Mouse (Mus musculus) heart, postnatal 14 days (tissue): ENCODE measurements around the gene Btbd9. TPM values are rescaled to one million over a fixed set of nuclear protein-coding genes. Genes with fewer than 3 reads are reported as not detected.

Experiments used
- DNase-seq, 2 experiments: peaks; one replicate each; pipeline ENCODE4 v3.0.0; 2021 to 2022
- intact Hi-C: fragments of 180-260 bp; cut with DNase I; formaldehyde crosslinking; loops from one replicate; pipeline ENCODE4 v1.15.1; 2025
- total RNA-seq, 2 experiments: library from RNA; stranded (reverse); gene quantifications; 2 replicates each; pipeline ENCODE4 v1.2.3; 2021

Gene Btbd9
- total RNA-seq, 2 experiments from 2014 or later = 20.9 to 22.4 TPM

DNA sequence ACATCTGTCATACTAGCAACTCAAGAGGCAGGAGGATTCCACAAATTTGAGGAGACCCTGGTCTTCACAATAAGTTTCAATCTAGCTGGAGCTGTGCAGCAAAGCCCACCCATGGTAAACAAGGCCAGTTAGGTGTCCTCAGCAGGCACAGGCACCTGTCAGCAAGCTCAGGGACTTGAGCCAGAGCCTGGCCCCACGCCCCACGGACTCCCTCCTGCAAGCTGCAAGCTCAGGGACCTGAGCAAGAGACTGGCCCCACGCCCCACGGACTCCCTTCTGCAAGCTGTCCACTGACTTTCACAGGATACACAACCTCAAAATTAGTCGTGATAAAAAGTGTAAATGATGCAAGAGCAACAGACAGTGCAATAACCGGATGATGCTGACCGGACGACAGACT is 307.8 kb downstream of the Btbd9 start:
- intact Hi-C loops = no loop called here
- no peak for DNase-seq

DNA sequence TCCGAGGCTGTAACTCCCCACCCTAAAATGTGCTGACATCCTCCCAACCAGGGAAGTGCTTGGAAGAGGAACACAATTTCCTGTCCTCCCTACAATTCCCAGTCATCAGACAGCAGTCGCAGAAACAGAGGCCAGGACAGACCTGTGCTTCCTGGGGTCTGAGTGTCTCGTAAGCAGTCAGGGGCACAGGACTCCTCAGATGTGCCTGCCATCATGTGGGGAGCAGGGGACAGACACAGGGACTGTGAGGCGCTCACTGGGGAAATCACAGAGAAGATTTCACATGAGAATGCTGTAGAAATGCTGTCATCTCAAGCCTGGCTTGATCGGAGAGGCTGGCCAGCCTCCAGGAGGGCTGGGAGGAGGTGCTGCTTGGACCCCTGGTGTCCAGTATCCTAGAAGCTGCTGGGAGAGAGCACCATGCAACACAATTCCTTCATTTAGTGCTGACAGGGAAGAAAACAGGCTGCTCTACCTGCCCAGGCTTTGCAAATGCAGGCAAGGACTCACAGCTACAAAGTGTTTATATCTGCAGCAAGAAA is 308.8 kb downstream of the Btbd9 start:
- DNase-seq = peak; percentile 32 to 34
- intact Hi-C loops = no loop called here

DNA sequence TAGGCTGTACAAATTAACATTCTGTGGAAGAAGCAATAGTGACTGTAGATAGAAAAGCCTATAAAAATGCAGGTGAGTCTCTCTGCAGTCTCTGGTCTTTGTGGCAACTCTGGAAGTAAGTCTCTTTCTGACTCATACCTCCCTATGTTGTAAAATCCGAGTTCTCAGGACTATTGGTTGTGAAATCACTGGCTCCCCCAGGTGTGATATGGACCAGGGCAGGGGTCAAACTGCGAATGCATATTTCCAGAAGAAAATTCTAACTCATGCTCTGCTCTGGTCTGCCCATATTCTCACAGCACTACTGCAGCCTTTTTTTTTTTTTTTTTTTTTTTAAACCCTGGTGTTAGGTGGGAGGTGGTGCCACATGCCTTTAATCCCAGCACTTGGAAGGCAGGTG is 312.8 kb downstream of the Btbd9 start:
- no peak for DNase-seq

DNA sequence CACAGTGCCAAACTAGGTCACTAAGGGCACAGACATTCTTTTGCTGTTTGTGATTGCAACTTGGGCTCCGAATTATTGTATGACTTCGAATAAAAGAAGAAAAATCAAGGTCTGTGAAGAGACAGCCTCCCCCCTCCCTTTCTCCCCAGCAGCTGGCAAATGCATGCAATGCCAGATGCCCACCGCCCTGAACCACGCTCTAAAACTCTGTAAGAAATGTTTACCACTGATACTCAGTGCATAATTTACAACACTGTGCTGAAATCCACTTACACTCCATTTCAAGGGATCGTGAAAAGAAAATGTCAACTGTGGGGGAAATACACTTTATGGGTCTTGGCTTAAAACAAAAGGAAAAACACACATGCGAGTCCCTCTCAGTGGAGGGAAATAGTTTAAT is 313.3 kb downstream of the Btbd9 start:
- intact Hi-C loops = no loop called here

More for the DNA sequence above, 312.8 kb downstream of the Btbd9 start:
- intact Hi-C loops = no loop called here

DNA sequence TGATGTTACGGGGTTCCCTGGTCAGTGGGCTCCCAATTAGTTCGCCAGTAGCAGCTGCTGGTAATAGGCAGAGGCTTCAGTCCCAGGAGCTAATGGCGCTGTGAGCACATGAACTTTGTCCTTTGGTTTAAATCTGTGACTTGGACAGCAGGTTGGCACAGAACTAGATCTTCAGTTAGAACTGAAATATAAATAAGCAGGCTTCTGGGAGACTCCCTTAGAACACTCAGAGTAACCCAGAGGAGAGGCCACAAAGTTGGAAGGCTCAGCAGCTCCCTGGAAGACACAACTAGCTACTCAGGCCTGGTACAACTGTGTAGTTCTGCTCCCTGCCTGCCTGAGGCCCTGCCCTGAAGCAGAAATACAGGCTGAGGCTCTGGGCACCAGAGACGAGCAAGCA is 313.8 kb downstream of the Btbd9 start:
- no peak for DNase-seq
- intact Hi-C loops = no loop called here

More for the DNA sequence above, 313.3 kb downstream of the Btbd9 start:
- no peak for DNase-seq

DNA sequence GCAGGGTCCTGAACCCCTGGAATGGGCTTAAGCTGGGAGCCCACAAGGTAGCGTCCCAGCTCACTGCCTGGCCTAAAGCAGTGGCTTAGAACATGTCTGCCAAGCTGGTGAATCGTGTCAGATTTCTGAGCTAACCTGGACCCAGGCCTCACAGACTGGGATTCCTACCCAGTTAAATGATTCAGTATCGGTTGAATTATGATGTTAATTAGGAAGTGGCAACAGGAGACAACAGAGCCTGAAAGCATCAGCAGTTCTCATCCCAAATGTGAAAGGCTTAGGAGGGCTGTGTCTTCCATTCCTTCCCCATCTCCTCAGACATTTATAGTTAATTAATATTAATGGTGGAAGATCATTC is 314.3 kb downstream of the Btbd9 start:
- intact Hi-C loops = no loop called here
- no peak for DNase-seq

DNA sequence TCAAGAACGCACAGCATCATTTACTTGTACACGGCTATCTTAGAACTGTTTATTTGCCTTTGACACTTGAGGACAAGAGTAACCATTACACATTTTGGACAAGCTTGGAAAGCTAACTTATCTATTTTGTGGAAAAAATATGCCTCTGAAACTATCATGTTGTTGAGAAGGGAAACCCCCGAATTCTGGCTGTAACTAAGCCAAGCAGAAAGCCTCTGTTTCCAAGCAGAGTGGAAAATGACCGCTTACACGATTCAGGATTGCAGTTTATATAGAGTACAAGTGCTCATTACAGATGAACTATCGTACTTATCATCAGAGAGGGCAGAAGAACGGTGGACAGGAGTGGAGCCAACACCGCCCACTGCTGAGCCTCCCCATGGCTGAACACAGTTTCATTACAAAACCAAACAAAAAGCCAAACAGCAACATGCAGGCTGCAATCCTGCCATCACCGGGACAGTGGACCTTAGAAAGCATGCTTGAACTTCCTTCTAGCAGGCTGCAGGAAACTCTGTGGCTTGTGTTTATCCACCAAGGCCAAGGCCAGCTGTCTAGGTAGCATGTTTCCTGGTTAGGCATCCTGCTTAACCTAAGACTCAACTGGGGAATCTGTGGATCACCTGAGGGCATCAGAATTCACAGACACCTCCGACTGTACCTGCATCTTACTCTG is 314.8 kb downstream of the Btbd9 start:
- intact Hi-C loops = no loop called here
- no peak for DNase-seq

DNA sequence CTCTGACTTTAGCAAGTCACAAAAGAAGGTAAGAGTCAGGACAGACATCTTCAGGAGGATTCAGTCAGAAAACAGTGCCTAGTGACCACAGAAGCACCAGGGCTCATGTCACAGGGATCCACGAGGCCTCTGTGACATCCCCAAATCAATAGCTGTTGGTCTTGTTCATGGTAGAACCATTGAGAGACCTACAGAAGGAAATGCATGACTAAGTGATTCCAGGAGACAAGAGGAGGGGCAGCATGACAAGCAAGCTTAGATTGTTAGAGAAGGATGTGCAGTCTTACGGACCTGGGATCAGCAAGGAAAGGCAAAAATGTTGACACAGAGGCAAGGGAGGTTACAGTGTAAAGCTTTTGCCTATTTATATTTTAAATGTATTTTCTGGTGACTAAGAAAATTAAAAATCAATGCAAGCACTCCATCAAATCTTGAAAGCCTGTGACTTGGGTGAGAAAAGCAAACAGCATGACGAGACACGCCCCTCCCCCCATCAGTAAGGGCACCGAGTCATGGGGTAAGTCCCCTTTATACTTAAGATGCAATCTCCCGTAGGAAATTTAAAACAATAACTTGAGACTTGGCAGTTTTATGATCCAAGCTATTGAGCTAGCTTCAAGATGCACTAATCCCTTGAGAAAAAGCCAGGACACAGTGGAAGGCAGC is 315.5 kb downstream of the Btbd9 start:
- intact Hi-C loops = no loop called here
- DNase-seq = no peak

DNA sequence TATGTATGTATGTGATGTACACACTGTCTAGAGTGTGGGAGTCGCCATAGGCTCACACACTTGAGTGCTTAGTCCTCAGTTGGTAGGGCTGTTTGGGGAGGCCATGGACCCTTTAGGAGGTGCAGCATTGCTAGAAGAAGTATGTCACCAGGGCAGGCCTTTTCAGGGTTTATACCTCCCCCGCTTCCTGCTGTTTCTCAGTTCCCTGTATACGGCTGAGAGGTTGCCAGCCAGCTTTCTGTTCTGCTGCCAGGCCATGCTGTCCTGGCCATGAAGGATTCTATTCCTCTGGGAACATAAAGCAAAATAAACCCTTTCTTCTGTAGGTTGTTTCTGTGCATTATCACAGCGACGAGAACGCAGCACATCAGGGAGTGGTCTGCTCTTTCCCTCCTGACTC is 316.4 kb downstream of the Btbd9 start:
- DNase-seq = no peak
- intact Hi-C loops = loop anchor here (10.0 kb wide), 1 partner anchor 285 kb away; the partner anchor contains the start of gene Mdga1

DNA sequence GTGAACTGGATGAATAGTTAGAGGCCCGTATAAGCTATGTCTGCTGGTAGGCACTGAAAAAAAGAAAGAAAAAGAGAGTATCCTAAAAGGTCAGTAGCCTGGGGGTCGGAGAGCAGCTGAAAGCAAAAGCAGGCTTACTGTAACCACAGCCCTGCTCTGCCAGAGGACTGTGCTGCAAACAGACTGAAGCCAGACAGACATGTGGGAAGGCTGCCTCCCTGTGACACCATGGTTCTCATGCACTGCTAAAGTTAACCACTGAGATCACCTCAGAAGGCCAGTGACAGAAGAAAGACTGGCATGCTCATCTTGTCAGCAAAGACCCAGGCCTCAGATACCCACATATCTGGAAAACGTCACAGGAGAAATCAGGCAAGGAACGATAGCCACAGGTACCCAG is 317.8 kb downstream of the Btbd9 start:
- DNase-seq = peak; percentile 21 to 33
- intact Hi-C loops = loop anchor here (10.0 kb wide), 1 partner anchor 284 kb away; the partner anchor contains the start of gene Mdga1

DNA sequence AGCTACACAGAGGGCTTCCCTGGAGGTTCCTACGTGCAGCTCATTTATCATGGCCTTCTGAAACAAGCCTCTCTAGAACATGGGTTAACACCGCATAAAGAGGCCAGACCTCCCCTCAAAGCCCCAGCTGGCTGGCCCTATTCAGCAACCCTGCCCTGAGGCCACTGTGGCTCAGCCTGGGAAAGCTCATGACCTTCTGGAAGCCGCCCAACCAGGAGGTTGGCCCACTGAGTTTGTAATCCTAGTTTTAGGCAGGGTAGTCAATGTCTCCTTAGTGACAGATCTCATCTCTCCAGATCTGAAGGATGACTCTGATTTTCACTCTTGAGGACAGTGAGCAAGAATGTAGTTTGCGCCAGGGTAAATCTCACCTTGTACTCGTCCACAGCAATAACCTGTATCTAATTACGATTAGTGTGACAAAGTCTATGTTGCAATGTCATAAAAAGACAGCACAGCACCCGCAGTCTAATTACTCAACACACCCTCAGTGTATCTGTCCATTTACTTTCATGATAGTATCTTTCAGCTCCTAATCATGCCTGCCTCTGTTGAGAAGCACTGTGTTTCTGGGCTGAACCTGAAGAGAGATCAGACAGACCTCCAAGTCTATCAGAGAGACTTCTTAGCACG is 320.2 kb downstream of the Btbd9 start:
- no peak for DNase-seq
- intact Hi-C loops = loop anchor here (10.0 kb wide), 1 partner anchor 281 kb away; the partner anchor contains the start of gene Mdga1

DNA sequence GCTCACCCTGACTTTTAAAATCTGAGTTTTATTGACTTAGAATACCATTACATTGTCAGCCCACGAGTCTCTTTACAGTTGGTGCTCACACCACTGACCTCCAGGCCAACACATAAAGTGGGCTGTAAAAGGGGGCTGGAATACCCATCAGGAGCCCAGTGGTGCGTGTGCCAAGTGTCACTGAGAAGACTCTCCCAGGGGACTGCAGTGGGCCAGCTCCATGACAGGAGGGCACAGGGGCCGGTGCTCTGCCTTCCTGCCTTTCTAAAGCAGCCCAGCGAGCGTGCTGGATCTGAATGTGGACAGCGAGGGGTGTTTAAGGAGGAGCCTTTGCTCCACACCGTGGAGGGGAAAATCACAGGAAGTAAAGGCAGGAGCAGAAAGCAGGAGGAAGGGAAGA is 322.4 kb downstream of the Btbd9 start:
- DNase-seq = no peak
- intact Hi-C loops = loop anchor here (10.0 kb wide), 1 partner anchor 279 kb away; the partner anchor contains the start of gene Mdga1

DNA sequence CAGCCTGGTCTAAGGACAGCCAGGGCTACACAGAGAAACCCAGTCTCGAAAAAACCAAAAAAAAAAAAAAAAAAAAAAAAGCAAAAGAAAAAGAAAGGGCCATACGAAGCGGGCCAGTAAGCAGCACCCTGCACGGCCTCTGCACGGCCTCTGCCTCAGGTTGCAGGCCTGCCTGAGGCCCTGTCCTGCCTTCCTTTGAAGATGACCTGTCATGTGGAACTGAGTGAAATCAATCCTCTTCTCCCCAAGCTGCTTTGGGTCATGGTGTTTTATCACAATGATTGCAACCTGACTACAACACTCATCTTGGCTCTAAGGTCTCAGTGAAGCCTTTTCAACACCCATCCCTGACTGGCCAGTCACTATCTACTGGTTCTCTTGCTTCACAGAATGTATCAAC is 323.3 kb downstream of the Btbd9 start:
- intact Hi-C loops = loop anchor here (10.0 kb wide), 1 partner anchor 278 kb away; the partner anchor contains the start of gene Mdga1
- DNase-seq = no peak

DNA sequence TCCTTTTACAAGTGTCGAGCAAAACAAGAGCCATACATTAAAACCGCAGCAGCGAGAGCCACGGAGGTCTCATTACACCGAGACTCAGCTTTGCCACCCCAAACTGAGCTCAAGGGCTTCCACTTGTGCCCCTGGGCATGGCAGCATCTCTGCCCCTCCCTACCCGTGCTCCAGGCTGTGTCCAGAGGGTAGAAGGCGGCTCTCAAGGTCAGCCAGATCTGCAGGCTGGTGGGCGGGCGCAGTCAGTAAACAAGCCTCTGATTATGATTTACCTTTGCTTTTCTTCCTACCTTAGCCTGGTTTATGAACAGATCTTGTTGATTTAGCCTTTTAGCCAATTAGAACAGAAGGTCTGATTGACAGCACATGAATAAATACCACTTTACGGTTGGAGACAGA is 331.0 kb downstream of the Btbd9 start:
- DNase-seq = peak; percentile 26 to 49
- intact Hi-C loops = no loop called here

DNA sequence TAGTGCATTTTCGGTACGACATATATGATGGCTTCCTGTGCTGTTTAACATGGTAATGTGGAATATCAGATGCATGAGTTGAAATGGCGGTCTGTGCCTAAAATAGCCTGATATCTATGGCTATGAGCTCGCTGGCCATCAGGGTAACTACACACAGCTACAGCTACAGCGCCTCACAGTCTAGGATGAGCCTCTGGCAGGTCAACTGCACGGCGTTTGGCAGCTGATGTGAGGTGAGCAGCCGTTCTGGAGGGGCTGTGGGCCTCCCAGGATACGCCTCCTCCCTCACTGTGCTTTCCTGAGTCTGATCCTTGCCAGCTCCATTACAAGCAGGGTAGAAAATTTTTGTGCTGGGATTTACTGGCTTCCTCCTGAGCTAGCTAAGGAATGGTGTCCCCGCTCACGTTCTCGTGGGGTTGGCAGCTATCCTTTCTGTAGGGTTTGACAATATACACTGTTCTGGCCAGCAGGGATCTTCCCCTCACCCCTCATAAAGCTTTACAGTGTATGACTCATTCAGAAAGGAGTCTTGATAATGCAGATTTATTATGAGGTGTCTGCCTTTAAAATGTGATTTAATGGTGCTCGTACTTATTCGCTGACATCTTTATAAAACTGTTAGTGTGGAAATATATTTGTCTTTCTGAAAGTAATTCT is 331.5 kb downstream of the Btbd9 start:
- DNase-seq = peak in 1 of 2 experiments; percentile 33
- intact Hi-C loops = no loop called here

DNA sequence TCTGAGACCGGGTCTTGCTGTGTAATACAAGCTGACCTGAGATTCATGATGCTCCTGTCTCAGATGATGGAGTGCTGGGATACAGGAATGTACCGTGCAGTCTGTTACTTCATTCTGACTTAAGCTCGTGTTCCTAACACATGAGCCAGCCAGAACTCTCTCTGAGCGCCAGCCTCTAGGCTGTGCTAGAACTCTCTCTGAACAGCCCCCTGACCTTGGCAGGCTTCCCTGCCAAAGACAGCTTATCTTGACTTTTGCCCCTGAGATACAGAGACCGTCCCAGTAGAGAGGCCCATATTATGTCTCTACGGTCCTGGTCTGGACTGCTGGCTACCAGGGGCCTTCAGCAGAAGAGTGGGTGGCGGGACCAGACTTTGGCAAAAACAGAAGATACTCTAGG is 332.7 kb downstream of the Btbd9 start:
- DNase-seq = no peak
- intact Hi-C loops = no loop called here

DNA sequence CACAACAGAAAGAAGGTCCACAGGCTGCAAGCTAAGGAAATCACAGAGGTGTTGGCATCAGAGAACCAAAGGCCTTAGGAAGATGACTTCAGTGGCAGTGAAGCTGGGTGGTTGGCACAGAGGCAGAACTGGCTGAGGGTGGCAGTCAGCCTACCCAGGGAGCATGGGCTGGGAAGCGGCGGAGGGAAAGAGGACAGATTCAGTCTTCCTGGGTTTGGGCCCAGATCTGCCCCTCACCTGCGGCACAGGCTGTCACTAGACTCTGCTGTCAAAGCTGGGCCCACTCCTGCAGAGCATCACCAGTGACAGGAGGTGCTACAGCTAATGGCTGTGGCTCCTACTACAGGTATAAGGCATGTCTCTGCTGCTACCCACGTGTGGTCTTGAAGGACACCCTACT is 333.6 kb downstream of the Btbd9 start:
- intact Hi-C loops = no loop called here

DNA sequence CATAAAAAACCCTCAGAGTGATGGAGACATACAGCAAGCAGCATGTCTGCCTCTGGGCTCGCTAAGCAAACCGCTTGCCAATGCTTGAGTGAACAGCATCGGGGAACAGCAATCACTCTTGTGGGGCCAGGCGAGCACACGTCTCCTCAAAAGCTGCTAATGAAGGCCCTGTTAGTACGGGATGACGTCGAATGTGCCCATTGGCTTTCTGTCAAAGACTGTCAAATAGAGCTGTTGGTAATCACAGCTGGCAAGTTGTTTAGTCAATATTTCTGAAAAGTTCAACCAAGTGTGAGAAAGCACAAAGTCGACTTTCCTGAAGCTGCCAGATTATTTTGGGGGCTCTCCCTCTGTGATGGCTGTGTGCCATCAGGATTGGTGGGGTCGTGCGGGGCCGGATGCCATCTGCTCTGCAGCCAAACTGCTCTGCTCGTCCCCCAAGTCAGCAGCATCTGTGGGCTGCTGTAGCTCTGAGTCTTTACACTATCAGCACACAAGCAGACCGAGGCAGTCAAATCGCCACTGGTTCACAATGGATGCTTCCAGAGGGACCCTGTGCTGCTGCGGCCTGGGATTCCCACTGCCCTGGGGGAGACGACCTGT is 334.5 kb downstream of the Btbd9 start:
- DNase-seq = no peak
- intact Hi-C loops = no loop called here

More for the DNA sequence above, 333.6 kb downstream of the Btbd9 start:
- no peak for DNase-seq

DNA sequence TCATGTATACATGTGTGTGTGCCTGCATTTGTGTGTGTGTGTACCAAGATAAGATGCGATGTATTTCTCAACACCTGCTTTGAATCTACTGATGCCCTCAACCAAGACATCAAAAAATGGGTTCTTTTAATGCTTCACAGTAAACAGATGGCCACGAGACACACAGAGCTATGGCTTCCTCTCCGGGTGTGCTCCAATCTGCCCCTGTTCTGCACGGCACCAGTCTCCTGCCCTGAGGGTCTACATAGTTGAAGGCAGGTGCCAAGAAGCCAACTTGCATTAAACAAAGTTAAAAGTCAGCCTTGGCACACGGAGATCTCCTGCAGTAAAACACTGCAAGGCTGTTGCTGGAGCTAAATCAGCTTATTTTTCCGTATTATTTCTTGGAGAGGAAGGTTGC is 335.2 kb downstream of the Btbd9 start:
- intact Hi-C loops = no loop called here

DNA sequence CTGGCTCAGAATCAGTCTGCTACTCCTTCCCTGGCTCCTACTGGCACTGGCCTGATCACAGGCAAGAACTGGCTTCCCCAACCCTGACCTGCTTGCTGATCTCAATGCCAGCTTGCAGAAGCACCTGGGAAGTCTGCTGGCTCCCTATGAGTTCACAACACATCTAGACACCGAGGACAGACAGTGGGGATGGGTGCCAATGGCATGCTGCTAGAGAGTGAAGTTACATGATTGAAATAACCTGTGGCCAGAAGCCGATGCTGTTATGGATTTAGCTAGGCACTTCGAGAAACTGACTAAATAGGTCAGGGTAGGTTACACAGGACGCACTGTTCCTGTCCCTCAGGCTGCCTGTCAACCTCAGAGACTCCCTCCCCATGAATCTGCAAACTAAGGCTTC is 335.6 kb downstream of the Btbd9 start:
- DNase-seq = no peak
- intact Hi-C loops = no loop called here

More for the DNA sequence above, 335.2 kb downstream of the Btbd9 start:
- no peak for DNase-seq
